Comparison of ENCODE assay signal across 25 mouse cellular contexts in the genomic region with DNA sequence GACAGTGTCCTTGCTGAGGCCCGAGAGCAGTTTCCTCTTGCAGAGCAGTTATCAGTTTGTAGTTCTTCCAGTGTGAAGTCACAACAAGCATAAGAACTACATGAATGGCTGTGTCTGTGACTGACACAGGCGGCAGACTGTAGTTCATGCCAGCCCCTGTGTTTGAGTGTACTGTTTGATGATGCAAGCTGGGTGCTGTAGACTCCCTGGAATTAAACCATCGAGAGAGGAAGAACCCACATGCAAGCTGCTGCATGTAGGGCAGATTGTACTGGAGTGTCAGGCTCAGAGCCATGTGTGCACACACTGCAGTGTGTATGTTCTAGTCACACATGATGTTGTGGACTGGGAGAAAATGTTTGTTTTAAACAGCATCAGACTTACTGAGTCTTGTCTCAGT.
DNase-seq lines count a peak whose midpoint lies in the region; ATAC-seq and TF ChIP-seq lines count a peak whose summit lies in the region.
"Had no signal": no experiment of that assay in that cellular context is flagged by ENCODE, and none has a peak within 500 bp of the region (broad histone marks: within the 10 kb centered on the region; RNA-seq: fewer than 3 reads in every experiment).

No protein-coding gene starts in this region.

- 0 out of 2 replicates have a peak overlapping the region, but pooled peaks have one; percentile 26 for H3K27ac ChIP-seq in cerebellum, adult 2 months (ENCODE audit: insufficient read depth, low read length)
- 0 out of 2 replicates have a peak overlapping the region, but pooled peaks have one; percentile 3 for H3K27ac ChIP-seq in hindbrain, embryonic 16.5 days (ENCODE audit: low read depth, low read length)
- no peak overlapping the region for H3K27ac ChIP-seq in hindbrain, embryonic 12.5 days
- H3K27ac ChIP-seq: embryonic facial prominence, embryonic 10.5 days; embryonic facial prominence, embryonic 15.5 days; kidney, postnatal 0 days; limb, embryonic 10.5 days; limb, embryonic 15.5 days; liver, embryonic 14.5 days; macrophage; midbrain, embryonic 13.5 days had no signal

- no peak for DNase-seq in cerebellum, adult 2 months
- DNase-seq in cerebellum, adult 11-12 months: no peak
- DNase-seq in frontal cortex, adult 2 months (ENCODE audit: extremely low spot score in 1 of 2, low spot score in 1 of 2): no peak
- DNase-seq in brain, embryonic 14.5 days (ENCODE audit: low read depth): peak; percentile 46
- no peak for DNase-seq in liver
- DNase-seq: gastrocnemius, postnatal 10 days; heart, postnatal 14 days; kidney, adult 8-10 months; kidney, postnatal 4 days; lung, adult 2 months; lung, postnatal 10 days; thymus, postnatal 4 days had no signal

- H3K4me2 ChIP-seq in hindbrain, embryonic 16.5 days (ENCODE audit: low read length): no peak overlapping the region
- H3K4me2 ChIP-seq in hindbrain, embryonic 12.5 days (replicated peaks): no peak overlapping the region
- H3K4me2 ChIP-seq: embryonic facial prominence, embryonic 15.5 days; limb, embryonic 15.5 days; midbrain, embryonic 13.5 days had no signal

- no peaks in the 10 kb centered on the region for H3K27me3 ChIP-seq in cerebellum, adult 2 months (ENCODE audit: control insufficient read depth, insufficient read depth, low read length)
- H3K27me3 ChIP-seq in hindbrain, embryonic 16.5 days (replicated peaks; ENCODE audit: control insufficient read depth, insufficient read depth, low read length): no peaks in the 10 kb centered on the region
- H3K27me3 ChIP-seq in hindbrain, embryonic 12.5 days: no peaks in the 10 kb centered on the region
- H3K27me3 ChIP-seq: embryonic facial prominence, embryonic 15.5 days; limb, embryonic 15.5 days; midbrain, embryonic 13.5 days had no signal

- H3K4me3 ChIP-seq in cerebellum, adult 2 months (replicated peaks; ENCODE audit: insufficient read depth, low read depth, low read length): no peak overlapping the region
- no peak overlapping the region for H3K4me3 ChIP-seq in hindbrain, embryonic 16.5 days (ENCODE audit: low read length)
- H3K4me3 ChIP-seq in hindbrain, embryonic 12.5 days: no peak overlapping the region
- H3K4me3 ChIP-seq: embryonic facial prominence, embryonic 10.5 days; embryonic facial prominence, embryonic 15.5 days; limb, embryonic 10.5 days; limb, embryonic 15.5 days; midbrain, embryonic 13.5 days had no signal

- WGBS in cerebellum, adult 2 months: 65% methylated on average over 3 of the region's 3 CpGs
- 93% methylated on average over 3 of the region's 3 CpGs for WGBS in hindbrain, embryonic 16.5 days
- WGBS in hindbrain, embryonic 12.5 days: 89% methylated on average over 3 of the region's 3 CpGs

- H3K36me3 ChIP-seq in hindbrain, embryonic 16.5 days (ENCODE audit: control insufficient read depth, insufficient read depth, low read length): peaks cover 41% of the 10 kb centered on the region
- H3K36me3 ChIP-seq in hindbrain, embryonic 12.5 days: peaks cover 94% of the 10 kb centered on the region

- H3K4me1 ChIP-seq in cerebellum, adult 2 months (ENCODE audit: control insufficient read depth, insufficient read depth, low read length): peaks cover 34% of the 10 kb centered on the region
- no peaks in the 10 kb centered on the region for H3K4me1 ChIP-seq in hindbrain, embryonic 16.5 days (ENCODE audit: control insufficient read depth, insufficient read depth, low read depth, low read length)
- H3K4me1 ChIP-seq in hindbrain, embryonic 12.5 days: peaks cover 12% of the 10 kb centered on the region; the same call in 1 of the 2 replicates
- H3K4me1 ChIP-seq: embryonic facial prominence, embryonic 15.5 days; limb, embryonic 15.5 days; midbrain, embryonic 13.5 days had no signal

- no peaks in the 10 kb centered on the region for H3K9me3 ChIP-seq in hindbrain, embryonic 16.5 days (ENCODE audit: control insufficient read depth, low read length)
- H3K9me3 ChIP-seq in hindbrain, embryonic 12.5 days (replicated peaks): no peaks in the 10 kb centered on the region
- H3K9me3 ChIP-seq: embryonic facial prominence, embryonic 10.5 days; embryonic facial prominence, embryonic 15.5 days; G1E; limb, embryonic 10.5 days; limb, embryonic 15.5 days; midbrain, embryonic 13.5 days had no signal

- TF ChIP-seq POLR2A in cerebellum, adult 2 months (IDR thresholded peaks at IDR 0.05; ENCODE audit: borderline replicate concordance, insufficient read depth, low read length): no peak
- TF ChIP-seq POLR2A in brain, embryonic 14.5 days (IDR thresholded peaks at IDR 0.05; ENCODE audit: borderline replicate concordance, extremely low read depth, insufficient read depth, insufficient read length, poor library complexity, severe bottlenecking): no peak

- H3K9ac ChIP-seq in hindbrain, embryonic 16.5 days (ENCODE audit: low read depth, low read length): no peak overlapping the region
- H3K9ac ChIP-seq in hindbrain, embryonic 12.5 days: no peak overlapping the region
- H3K9ac ChIP-seq: embryonic facial prominence, embryonic 15.5 days; limb, embryonic 15.5 days; liver, embryonic 14.5 days; midbrain, embryonic 13.5 days had no signal

- no peak for TF ChIP-seq CTCF in cerebellum, adult 2 months (IDR thresholded peaks at IDR 0.05; ENCODE audit: borderline replicate concordance, insufficient read depth, low read depth, low read length)
- no peak for TF ChIP-seq CTCF in brain, embryonic 14.5 days (IDR thresholded peaks at IDR 0.05; ENCODE audit: borderline replicate concordance, extremely low read depth, insufficient read depth, insufficient read length)

- peak; percentile 35; the same call in 1 of the 2 replicates for ATAC-seq in frontal cortex, adult (ENCODE audit: low TSS enrichment)
- no peak for ATAC-seq in hindbrain, embryonic 16.5 days
- no peak for ATAC-seq in hindbrain, embryonic 12.5 days (ENCODE audit: low FRiP score)
- ATAC-seq: intestine, embryonic 16.5 days; midbrain, embryonic 13.5 days had no signal
